Mouse (Mus musculus) kidney, embryonic 16.5 days (tissue): Measurements from ENCODE around the gene Krtap3-1. TPM values are rescaled to one million over a fixed set of nuclear protein-coding genes. Genes with fewer than 3 reads are reported as not detected.
"Not testable (repeated sequence)": the region's sequence is repeated elsewhere in the genome, so short reads cannot be mapped to it uniquely, and the experiment has no call there.

Experiments used
- ATAC-seq: fragments of 200-750 bp; cut with Nextera tagmentation; 2 replicates; pipeline ENCODE4 v1.8.0; 2017; ENCODE audit warnings: moderate TSS enrichment; ENCODE audit not compliant: low FRiP score, low TSS enrichment
- H3K27ac ChIP-seq: fragments of 300-500 bp; sonication (generic); 2 replicates; pipeline ENCODE4 v1.5.1; 2014; ENCODE audit warnings: low read length
- H3K27me3 ChIP-seq: fragments of 300-500 bp; sonication (generic); 2 replicates; pipeline ENCODE4 v1.6.1; 2014; ENCODE audit warnings: low read length, control low read depth, mixed read lengths; ENCODE audit not compliant: insufficient read depth
- H3K36me3 ChIP-seq: fragments of 300-500 bp; sonication (generic); 2 replicates; pipeline ENCODE4 v1.6.1; 2014; ENCODE audit warnings: low read length, control low read depth, mixed read lengths; ENCODE audit not compliant: insufficient read depth
- H3K4me1 ChIP-seq: fragments of 300-500 bp; sonication (generic); 2 replicates; pipeline ENCODE4 v1.6.1; 2014; ENCODE audit warnings: low read length, control low read depth, mixed read lengths; ENCODE audit not compliant: insufficient read depth
- H3K4me2 ChIP-seq: fragments of 300-500 bp; sonication (generic); replicated peaks from 2 replicates; pipeline ENCODE4 v1.6.1; 2014; ENCODE audit warnings: low read depth, low read length
- H3K4me3 ChIP-seq: fragments of 300-500 bp; sonication (generic); 2 replicates; pipeline ENCODE4 v1.5.1; 2014; ENCODE audit warnings: mild to moderate bottlenecking, low read length
- H3K9ac ChIP-seq: fragments of 300-500 bp; sonication (generic); replicated peaks from 2 replicates; pipeline ENCODE4 v1.6.1; 2014; ENCODE audit warnings: low read length
- H3K9me3 ChIP-seq: fragments of 300-500 bp; sonication (generic); 2 replicates; pipeline ENCODE4 v1.6.1; 2016; ENCODE audit warnings: low read length, control low read depth
- WGBS: fragments of 180-500 bp; shearing (Covaris S2); extraction: QIAGEN DNeasy Blood & Tissue Kit; methylation state at CpG from one replicate; pipeline ENCODE4 v1.1.7; 2014; 5-methylcytosine and 5-hydroxymethylcytosine counted together
- polyA plus RNA-seq: library from polyadenylated mRNA; unstranded; fragments of >200 nt; fragmentation: Nextera tagmentation; extraction: Ambion mirVana; gene quantifications from 2 replicates; pipeline ENCODE4 v1.2.1, GENCODE M21; 2015

Gene Krtap3-1
- not detected in 2 replicates for polyA plus RNA-seq

DNA sequence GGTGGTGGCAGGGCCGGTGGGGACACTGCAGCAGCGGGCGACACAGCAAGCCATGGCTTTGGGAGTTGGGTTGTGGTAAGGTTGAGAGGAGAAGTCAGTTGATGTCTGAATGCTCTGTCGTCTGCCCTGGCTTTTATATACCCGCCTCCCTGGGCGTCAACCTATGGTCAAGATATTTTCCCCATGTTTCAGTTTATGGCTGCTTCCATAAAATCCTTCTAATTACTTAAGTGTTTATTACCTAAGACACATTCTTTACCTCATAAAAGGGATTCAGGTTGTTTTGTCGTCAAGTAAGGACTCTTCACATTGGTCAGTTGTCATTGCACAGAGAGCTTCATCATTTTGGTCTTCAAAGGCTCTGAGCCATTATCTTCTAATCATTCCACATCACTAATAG lies at the start of gene Krtap3-1:
TSS of gene Krtap3-1 (minus strand) at position 101 of the 400 bp plus-strand sequence.
- H3K36me3 ChIP-seq: no peaks in the 10 kb centered on the region
- 62% methylated on average over 7 of the region's 7 CpGs for WGBS
- H3K27ac ChIP-seq: no peak within 1 kb of the TSS
- no peaks in the 10 kb centered on the region for H3K27me3 ChIP-seq
- H3K4me1 ChIP-seq: no peaks in the 10 kb centered on the region
- no peak within 1 kb of the TSS for H3K4me2 ChIP-seq
- H3K9me3 ChIP-seq: no peaks in the 10 kb centered on the region
- ATAC-seq: no peak
- H3K9ac ChIP-seq: no peak within 1 kb of the TSS
- no peak within 1 kb of the TSS for H3K4me3 ChIP-seq

- Histone ChIP-seq H3K4me3 (no peak within 1 kb of the TSS), H3K4me1 (no peaks in the 10 kb centered on the region), H3K9me3 (no peaks in the 10 kb centered on the region), H3K27me3 (no peaks in the 10 kb centered on the region), H3K4me2 (no peak within 1 kb of the TSS), H3K9ac (no peak within 1 kb of the TSS), H3K36me3 (no peaks in the 10 kb centered on the region), H3K27ac (no peak within 1 kb of the TSS)
- no peak for ATAC-seq
- WGBS: 70% methylated on average over 3 of the region's 3 CpGs
Observed at GRCm38 (mm10) chr11:99614796-99615363, 48.5 kb upstream of the Krtap3-1 start, which contains the start of gene Krtap2-4. Gene Krtap2-4 (minus strand): TSS chr11:99614846.

- H3K4me3 ChIP-seq, H3K4me1 ChIP-seq, H3K9me3 ChIP-seq, H3K4me2 ChIP-seq, H3K36me3 ChIP-seq, H3K27me3 ChIP-seq, H3K9ac ChIP-seq, ATAC-seq, H3K27ac ChIP-seq: not testable (repeated sequence)
- 43% methylated on average over 2 of the region's 2 CpGs for WGBS
Observed at GRCm38 (mm10) chr11:99610089-99610488, 43.7 kb upstream of the Krtap3-1 start, which contains the start of gene Gm11937. Gene Gm11937 (minus strand): TSS chr11:99610189.

DNA sequence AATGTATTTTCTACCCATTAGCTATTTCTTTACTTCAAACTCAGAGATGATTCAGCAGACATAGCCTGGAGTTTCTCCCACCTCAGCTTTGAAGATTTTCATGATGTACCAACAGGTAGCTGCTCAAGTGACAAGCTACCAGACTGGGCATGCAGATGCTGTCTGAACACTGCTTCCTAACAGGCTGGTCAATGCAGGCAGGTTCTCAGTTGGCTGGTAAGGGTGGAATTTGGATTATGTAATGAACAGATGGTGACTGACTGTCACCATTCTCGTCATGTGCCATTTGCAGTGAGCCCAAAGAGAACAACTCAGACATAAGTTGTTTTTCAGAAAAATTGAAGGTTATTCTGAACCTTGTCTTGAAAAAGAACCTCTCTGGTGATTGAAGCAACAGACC lies 42.7 kb upstream of the Krtap3-1 start:
- Histone ChIP-seq H3K4me3 (no peak overlapping the region), H3K27me3 (no peaks in the 10 kb centered on the region), H3K9ac (no peak overlapping the region), H3K9me3 (no peaks in the 10 kb centered on the region), H3K4me1 (no peaks in the 10 kb centered on the region), H3K36me3 (no peaks in the 10 kb centered on the region), H3K27ac (no peak overlapping the region), H3K4me2 (no peak overlapping the region)
- no peak for ATAC-seq
- WGBS: 61% methylated on average over 1 of the region's 1 CpGs

- WGBS: 47% methylated on average over 1 of the region's 1 CpGs
- H3K9me3 ChIP-seq, H3K36me3 ChIP-seq, H3K27me3 ChIP-seq, H3K27ac ChIP-seq, ATAC-seq, H3K4me2 ChIP-seq, H3K4me3 ChIP-seq, H3K9ac ChIP-seq, H3K4me1 ChIP-seq: not testable (repeated sequence)
Observed at GRCm38 (mm10) chr11:99603208-99603607, 36.8 kb upstream of the Krtap3-1 start, which contains the start of gene Gm11938. Gene Gm11938 (minus strand): TSS chr11:99603308.

- not testable (repeated sequence) for H3K9ac ChIP-seq, H3K4me2 ChIP-seq, H3K27ac ChIP-seq, H3K27me3 ChIP-seq, H3K36me3 ChIP-seq, H3K4me1 ChIP-seq, H3K4me3 ChIP-seq, ATAC-seq, H3K9me3 ChIP-seq
- WGBS: 80% methylated on average over 3 of the region's 6 CpGs
Observed at GRCm38 (mm10) chr11:99597742-99598141, 31.3 kb upstream of the Krtap3-1 start, which contains the start of gene Krtap9-3. Gene Krtap9-3 (minus strand): TSS chr11:99598105.

DNA sequence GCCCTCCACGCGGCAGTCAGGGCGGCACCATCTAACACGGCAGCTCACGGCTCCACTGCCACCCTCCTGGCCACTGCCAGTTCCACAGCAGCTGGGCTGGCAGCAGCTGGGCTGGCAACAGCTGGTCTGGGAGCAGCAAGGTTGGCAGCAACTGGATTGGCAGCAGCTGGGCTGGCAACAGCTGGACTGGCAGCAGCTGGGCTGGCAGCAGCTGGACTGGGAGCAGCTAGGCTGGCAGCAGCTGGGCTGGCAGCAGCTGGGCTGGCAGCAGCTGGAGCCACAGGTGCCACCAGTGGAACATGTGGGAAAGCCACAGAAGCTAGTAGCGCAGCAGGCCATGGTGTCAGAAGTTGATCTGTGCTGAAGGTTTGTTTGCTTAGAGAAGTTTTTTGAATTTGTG lies 24.6 kb upstream of the Krtap3-1 start, which contains the start of gene Krtap1-3:
TSS of gene Krtap1-3 (minus strand) at position 359 of the 400 bp plus-strand sequence.
- no peak within 1 kb of the TSS for H3K9ac ChIP-seq
- ATAC-seq: no peak
- H3K27ac ChIP-seq: no peak within 1 kb of the TSS
- no peaks in the 10 kb centered on the region for H3K36me3 ChIP-seq
- no peaks in the 10 kb centered on the region for H3K4me1 ChIP-seq
- WGBS: 91% methylated on average over 6 of the region's 6 CpGs
- no peak within 1 kb of the TSS for H3K4me3 ChIP-seq
- H3K27me3 ChIP-seq: no peaks in the 10 kb centered on the region
- no peak within 1 kb of the TSS for H3K4me2 ChIP-seq
- H3K9me3 ChIP-seq: no peaks in the 10 kb centered on the region

- H3K27ac ChIP-seq: no peak overlapping the region
- WGBS: 86% methylated on average over 7 of the region's 7 CpGs
Observed at GRCm38 (mm10) chr11:99585096-99585495, 18.7 kb upstream of the Krtap3-1 start.

DNA sequence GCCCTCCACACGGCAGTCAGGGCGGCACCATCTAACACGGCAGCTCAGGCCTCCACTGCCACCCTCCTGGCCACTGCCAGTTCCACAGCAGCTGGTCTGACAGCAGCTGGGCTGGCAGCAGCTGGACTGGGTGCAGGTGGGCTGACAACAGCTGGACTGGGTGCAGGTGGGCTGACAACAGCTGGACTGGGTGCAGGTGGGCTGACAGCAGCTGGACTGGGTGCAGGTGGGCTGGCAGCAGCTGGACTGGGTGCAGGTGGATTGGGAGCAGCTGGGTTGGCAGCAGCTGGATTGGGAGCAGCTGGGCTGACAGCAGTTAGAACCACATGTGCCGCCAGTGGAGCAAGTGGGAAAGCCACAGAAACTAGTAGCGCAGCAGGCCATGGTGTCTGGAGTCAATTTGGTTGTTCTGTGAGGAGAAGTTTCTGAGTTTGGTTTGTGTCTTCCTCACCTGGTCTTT lies 16.8 kb upstream of the Krtap3-1 start, which contains the start of gene Krtap1-4:
TSS of gene Krtap1-4 (minus strand) at position 410 of the 460 bp plus-strand sequence.
- no peak for ATAC-seq
- no peaks in the 10 kb centered on the region for H3K27me3 ChIP-seq
- H3K4me2 ChIP-seq: no peak within 1 kb of the TSS
- H3K9ac ChIP-seq: no peak within 1 kb of the TSS
- no peak within 1 kb of the TSS for H3K4me3 ChIP-seq
- H3K9me3 ChIP-seq: no peaks in the 10 kb centered on the region
- 72% methylated on average over 5 of the region's 5 CpGs for WGBS
- no peaks in the 10 kb centered on the region for H3K4me1 ChIP-seq
- no peak within 1 kb of the TSS for H3K27ac ChIP-seq
- H3K36me3 ChIP-seq: no peaks in the 10 kb centered on the region

More at GRCm38 (mm10) chr11:99585096-99585495, 18.7 kb upstream of the Krtap3-1 start:
- Histone ChIP-seq H3K27me3 (no peaks in the 10 kb centered on the region), H3K4me2 (no peak overlapping the region), H3K36me3 (no peaks in the 10 kb centered on the region), H3K9me3 (no peaks in the 10 kb centered on the region), H3K4me3 (no peak overlapping the region), H3K9ac (no peak overlapping the region), H3K4me1 (no peaks in the 10 kb centered on the region)
- no peak for ATAC-seq

DNA sequence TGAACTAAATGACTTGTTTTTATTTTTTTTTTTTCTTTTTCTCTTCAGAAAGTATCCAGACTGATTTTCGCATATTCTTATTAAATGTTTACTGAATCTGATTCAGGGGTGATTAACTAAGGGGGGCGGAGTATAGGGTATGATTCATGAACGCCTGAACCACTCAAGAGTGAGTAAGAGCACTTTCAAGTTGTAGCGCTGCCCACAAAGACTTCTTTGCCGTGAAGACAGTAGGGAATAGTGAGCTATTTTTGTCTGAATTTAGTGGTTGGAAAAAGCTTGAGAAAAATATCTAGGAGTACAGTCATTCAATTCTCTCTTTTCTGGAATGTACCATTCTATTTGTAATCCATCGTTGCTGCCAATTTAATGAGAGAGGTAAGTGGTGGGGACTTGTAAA lies 15.1 kb upstream of the Krtap3-1 start:
- H3K9ac ChIP-seq: no peak overlapping the region
- 81% methylated on average over 6 of the region's 6 CpGs for WGBS
- H3K4me3 ChIP-seq: no peak overlapping the region
- no peaks in the 10 kb centered on the region for H3K36me3 ChIP-seq
- no peak for ATAC-seq
- H3K9me3 ChIP-seq: no peaks in the 10 kb centered on the region
- no peak overlapping the region for H3K27ac ChIP-seq
- no peak overlapping the region for H3K4me2 ChIP-seq
- no peaks in the 10 kb centered on the region for H3K27me3 ChIP-seq
- no peaks in the 10 kb centered on the region for H3K4me1 ChIP-seq
